Mouse (Mus musculus): ENCODE measurements at regions not wholly inside any gene's neighbourhood (a gene's known extent, or its start where the extent isn't known, plus 50 kb on each side); places are given as distances from the start of the nearest gene placed in this dataset.

- intact Hi-C loops (cut with DNase I), result no loop called here
Observed at GRCm38 (mm10) chr13:110573360-110574065, 178.7 kb downstream of the Plk2 start.

GRCm38 (mm10) chr13:110574764-110575471 lies 180.1 kb downstream of the Plk2 start:
- DNase-seq (ENCODE audit: low spot score in 2 of 2), result no peak
- intact Hi-C loops (cut with DNase I), result no loop called here

More at GRCm38 (mm10) chr13:110573360-110574065, 178.7 kb downstream of the Plk2 start:
- DNase-seq (ENCODE audit: low spot score in 2 of 2), result peak in 1 of 2 experiments; percentile 30

DNA sequence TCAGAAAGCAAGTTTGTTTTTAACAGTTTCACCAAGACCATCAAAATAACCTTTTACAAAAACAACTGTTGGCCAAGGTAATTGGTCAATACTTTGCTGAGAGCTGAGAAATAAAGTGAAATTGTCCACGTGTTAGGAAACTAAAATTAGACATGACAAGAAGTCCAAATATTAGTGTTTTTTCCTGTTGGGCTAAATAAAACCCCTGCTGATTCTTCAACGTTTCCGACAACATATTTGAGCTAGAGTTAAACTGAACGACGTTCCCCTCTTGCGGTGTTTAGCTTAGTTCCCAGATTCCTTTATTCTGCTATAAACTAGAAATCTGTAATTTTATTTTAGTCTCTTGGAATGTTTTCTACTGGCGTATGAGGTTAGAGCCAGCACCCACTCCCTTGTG lies 183.3 kb downstream of the Plk2 start:
- intact Hi-C loops (cut with DNase I), result no loop called here
- no peak for DNase-seq (ENCODE audit: low spot score in 2 of 2)

DNA sequence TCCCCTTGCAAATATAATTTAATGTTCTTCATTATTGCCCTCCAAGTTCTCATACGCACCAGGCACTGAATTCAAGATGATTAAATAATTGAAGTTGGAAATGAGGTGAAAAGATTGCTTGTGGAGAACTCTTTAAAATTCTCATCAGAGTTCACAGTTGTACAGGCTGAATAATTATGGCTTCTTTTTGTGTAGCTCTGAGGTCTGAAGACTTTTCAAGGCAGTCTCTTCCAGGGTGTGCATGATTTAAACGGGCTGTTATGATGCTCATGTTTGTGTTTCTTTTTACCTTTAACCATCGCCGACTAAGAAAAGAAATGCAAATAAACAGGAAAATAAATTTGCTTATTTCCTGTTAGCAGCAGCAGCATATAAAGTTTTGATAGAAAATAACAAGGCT lies 185.3 kb downstream of the Plk2 start:
- DNase-seq (ENCODE audit: low spot score in 2 of 2), result no peak
- intact Hi-C loops (cut with DNase I), result no loop called here

- intact Hi-C loops (cut with DNase I), result no loop called here
- no peak for DNase-seq (ENCODE audit: low spot score in 2 of 2)
Observed at GRCm38 (mm10) chr13:110580570-110580969, 185.7 kb downstream of the Plk2 start.

DNA sequence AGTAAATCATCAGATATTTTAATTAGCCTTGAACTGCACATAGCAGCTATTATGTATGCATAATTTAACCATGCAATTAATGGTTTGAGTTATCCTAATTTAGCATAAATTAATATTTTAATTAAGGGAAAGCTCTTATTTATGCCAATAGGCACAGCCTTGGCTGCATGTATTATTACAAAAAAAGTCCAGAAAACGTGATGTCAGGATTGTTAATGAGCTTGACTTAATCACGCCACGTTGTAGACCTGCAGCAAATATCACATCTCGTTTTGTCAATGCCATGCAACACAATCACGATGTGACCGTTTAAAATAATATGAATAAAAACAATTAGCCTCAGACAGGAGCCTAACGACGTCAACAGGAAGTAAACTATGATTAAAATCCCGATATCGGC lies 189.9 kb downstream of the Plk2 start:
- DNase-seq (ENCODE audit: low spot score in 2 of 2), result no peak
- intact Hi-C loops (cut with DNase I), result no loop called here

DNA sequence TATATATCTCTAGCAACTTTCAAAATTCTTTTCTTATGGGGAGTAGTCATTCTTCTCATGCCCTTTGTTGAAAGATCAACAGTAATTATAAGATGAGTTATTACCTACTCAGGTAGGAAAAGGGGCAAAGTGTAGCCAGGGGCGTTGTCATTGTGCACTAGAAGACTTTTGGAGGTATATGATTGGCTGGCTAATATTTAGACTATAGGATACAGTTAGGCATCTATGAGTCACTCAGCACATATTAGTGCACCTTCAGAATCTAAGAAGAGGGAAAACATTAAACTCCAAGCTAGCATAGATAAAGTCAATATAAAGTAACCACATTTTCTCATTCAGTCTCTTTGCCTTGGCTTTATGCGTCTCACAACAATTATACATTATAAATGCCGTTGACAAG lies 199.8 kb downstream of the Plk2 start:
- no peak for DNase-seq (ENCODE audit: low spot score in 2 of 2)
- intact Hi-C loops (cut with DNase I), result no loop called here

DNA sequence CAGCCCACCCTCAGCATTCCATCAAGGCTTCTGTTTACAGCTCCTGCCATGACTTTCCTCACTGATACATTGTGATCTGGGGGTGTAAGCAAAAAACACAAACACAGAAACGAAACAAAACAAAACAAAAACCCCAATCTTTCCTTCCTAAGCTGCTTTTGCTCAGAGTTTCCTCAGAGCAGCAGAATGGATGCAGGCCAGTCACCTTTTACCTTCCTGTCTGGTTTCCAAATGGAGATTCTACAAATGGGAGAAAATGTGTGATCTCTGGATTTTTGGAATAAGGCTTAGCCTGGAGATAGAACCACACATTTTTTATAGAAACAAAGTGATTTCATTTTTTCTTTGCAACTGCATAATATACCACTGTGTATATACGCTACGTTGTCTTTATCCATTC lies 204.8 kb downstream of the Plk2 start:
- no peak for DNase-seq (ENCODE audit: low spot score in 2 of 2)
- intact Hi-C loops (cut with DNase I), result no loop called here

GRCm38 (mm10) chr13:110600377-110600776 lies 205.5 kb downstream of the Plk2 start:
- DNase-seq (ENCODE audit: low spot score in 2 of 2), result no peak
- intact Hi-C loops (cut with DNase I), result no loop called here

DNA sequence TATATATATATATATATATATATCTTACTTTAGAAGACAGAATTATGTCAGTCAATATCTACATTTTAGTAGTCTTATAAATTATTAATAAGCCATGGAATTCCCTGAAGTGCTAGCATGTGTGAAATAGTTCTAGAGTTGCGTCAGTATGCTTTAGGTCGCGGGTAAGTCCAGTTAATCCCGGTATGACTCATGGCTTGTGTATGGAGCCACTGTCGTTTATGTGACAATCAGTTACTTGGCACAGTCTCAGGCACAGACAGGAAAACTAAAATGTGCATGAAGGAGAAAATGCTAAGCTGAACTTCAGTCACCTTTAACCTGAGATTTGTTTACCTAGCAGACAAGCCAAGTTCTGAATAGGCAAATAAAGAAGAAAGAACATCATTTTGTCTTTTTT lies 206.5 kb downstream of the Plk2 start:
- intact Hi-C loops (cut with DNase I), result no loop called here
- DNase-seq (ENCODE audit: low spot score in 2 of 2), result no peak

DNA sequence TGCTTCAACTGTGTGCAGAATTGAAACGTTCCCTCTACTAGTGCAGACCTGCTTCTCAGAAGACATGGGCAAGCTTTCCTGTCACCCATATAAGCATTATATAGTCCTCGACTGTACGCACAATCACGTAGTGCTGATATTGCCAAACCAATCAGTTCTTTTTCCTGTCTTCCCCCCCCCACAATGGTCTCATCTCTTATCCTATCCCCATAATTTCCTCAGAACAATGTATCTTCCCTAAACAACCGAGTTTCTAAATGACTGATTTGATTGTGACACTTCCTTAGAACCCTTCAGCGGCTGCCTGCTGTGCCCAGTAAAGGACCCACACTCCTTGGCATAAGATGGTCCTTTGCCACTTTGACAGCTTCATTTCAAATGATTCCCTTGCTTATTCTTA lies 207.0 kb downstream of the Plk2 start:
- intact Hi-C loops (cut with DNase I), result no loop called here
- DNase-seq (ENCODE audit: low spot score in 2 of 2), result no peak

GRCm38 (mm10) chr13:110602894-110603293 lies 208.0 kb downstream of the Plk2 start:
- intact Hi-C loops (cut with DNase I), result no loop called here
- no peak for DNase-seq (ENCODE audit: low spot score in 2 of 2)

GRCm38 (mm10) chr13:110619010-110619409 lies 224.2 kb downstream of the Plk2 start:
- intact Hi-C loops (cut with DNase I), result loop anchor here (2.0 kb wide), 1 partner anchor 62 kb away; no protein-coding TSS in a partner anchor
- peak; percentile 53 to 78 for DNase-seq (ENCODE audit: low spot score in 2 of 2)

GRCm38 (mm10) chr13:110627136-110627535 lies 232.3 kb downstream of the Plk2 start:
- peak; percentile 26 to 58 for DNase-seq (ENCODE audit: low spot score in 2 of 2)
- intact Hi-C loops (cut with DNase I), result loop anchor here (2.0 to 10.0 kb wide), 3 partner anchors 185 to 338 kb away; partner anchors contain the start of gene Plk2

- peak; percentile 84 to 91 for DNase-seq (ENCODE audit: low spot score in 2 of 2)
- intact Hi-C loops (cut with DNase I), result loop anchor here (2.0 to 10.0 kb wide), 3 partner anchors 185 to 337 kb away; partner anchors contain the start of gene Plk2
Observed at GRCm38 (mm10) chr13:110627732-110628131, 232.9 kb downstream of the Plk2 start.

DNA sequence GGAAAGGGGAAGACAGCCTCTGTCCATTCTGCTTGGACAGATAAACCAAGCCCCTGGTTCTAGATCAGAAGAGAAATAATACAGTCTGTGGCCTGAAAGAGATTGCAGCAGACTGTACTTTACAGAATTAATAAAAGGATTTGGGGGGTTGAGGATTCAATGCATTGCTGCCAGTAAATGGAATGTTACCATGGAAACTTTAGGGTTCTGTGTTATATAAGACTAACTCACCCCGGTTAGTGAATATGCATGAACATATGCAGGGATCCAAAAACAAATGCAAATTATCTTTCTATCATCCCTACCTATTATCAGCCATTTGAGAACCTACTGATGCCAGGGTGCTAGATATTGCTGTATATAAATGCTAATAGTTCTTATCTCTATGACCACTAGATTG lies 233.4 kb downstream of the Plk2 start:
- intact Hi-C loops (cut with DNase I), result loop anchor here (5.0 to 10.0 kb wide), 2 partner anchors 186 to 337 kb away; no protein-coding TSS in a partner anchor
- peak in 1 of 2 experiments; percentile 28 for DNase-seq (ENCODE audit: low spot score in 2 of 2)

DNA sequence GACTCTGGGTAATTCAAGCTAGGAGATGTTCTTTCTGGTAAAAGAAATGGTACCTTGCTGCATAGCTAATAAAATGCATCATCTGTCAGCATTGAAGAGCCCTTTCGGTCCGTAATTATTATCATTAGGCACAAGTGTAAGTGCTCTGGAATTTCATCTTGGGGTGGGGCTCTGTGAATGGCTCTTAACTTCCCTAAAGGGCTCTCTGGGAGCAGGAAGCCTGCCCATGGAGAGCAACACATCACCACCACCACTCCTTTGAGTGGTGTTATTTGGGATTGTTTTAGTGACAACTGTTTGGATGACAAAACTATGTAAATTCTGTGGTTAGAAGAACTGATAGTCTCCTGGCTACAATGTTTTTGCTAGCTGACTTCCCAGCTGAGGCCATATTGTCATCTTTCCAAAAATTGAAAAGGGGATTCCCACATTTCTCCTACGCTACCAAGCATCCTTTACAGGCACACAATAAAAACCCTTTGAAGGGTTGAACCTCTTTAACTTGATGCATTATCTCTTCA lies 238.5 kb downstream of the Plk2 start:
- no peak for DNase-seq (ENCODE audit: low spot score in 2 of 2)
- intact Hi-C loops (cut with DNase I), result no loop called here

DNA sequence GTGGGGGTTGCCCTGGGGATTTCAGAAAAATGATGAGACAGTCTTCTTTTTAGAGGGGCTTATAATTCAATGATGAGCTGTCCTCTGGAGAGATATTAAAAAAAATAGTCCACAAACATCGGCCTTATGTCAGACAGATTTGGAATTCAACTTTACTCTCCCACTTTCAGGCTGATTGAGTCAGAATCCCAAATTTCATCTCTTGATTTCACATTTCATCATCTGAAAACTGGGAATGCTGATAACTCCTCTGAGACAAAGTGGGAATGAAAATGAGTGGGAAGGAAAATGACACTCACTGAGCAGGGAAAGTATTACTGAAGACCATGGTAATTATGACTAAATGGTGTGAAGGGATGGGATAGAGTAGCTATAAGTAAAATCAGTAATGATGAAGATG lies 239.1 kb downstream of the Plk2 start:
- DNase-seq (ENCODE audit: low spot score in 2 of 2), result no peak
- intact Hi-C loops (cut with DNase I), result no loop called here

GRCm38 (mm10) chr13:110642792-110643191 lies 247.9 kb downstream of the Plk2 start:
- no peak for DNase-seq (ENCODE audit: low spot score in 2 of 2)
- intact Hi-C loops (cut with DNase I), result no loop called here

DNA sequence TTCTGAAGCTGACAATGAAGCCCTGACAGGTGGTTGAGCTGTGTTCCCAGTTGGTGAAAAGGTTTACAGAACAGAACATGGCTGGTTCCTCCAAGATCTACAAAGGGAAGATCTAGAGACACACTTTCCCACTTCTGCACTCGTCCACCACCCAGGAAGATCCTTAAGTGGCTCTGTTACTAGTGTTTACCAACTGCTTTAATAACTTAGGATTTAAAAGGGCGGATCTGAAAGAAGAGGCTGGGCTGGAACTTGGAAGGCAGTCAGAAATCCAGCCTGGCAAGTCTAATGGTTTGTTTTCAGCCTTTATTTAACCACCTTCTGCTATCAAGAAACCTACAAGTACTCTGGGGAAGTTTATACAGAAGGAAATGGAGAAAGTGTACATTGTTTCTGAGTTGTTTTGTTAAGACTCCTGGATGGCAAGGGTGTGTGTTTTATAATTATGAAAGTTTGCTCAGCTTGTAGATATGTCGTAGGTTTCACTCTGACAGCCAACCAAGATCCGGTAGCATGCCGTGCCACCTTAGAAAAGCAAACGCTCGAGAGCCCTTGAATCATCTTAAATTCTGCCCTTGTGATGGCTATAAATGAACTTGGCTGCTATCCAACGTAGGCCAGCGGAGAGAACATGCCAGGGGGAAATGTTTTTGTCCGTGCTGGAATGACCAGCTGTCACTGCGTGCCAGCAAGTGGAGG lies 248.5 kb downstream of the Plk2 start:
- DNase-seq (ENCODE audit: low spot score in 2 of 2), result no peak
- intact Hi-C loops (cut with DNase I), result no loop called here

All from left cerebral cortex, postnatal 14 days (tissue).